Mouse (Mus musculus) bone marrow, adult 2 months (tissue): Measurements from ENCODE around the gene Txndc9.

ENCODE experiments used
- CTCF ChIP-seq: fragments of 200-500 bp; IDR thresholded peaks from 2 replicates; pipeline ENCODE4 v1.5.1; 2011; ENCODE audit warnings: low read length, control low read depth; ENCODE audit not compliant: control insufficient read depth, insufficient read depth
- POLR2A ChIP-seq: fragments of 200-500 bp; IDR thresholded peaks from 2 replicates; pipeline ENCODE4 v1.6.1; 2011; ENCODE audit warnings: low read depth, mild to moderate bottlenecking, control low read depth, low read length, borderline replicate concordance; ENCODE audit not compliant: control insufficient read depth

DNA sequence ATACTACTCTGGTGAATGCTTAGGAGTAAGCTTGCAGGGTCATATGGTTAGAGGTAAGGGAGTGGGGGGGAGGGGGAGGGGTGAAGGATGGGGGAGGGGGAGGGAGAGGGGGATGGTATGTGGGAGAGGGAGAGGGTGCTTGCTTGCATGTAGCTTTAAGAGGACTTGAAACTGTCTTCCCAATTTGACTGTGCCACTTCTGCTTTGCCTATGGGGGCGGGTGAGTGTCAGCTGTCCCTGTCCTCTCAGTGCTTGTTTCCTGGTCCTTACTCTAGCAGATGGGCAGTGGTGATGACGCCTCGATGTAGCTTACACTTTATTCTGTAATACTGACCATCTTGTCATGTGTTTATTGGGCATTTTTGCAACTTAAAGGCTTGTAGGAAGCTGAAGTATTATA lies 14.4 kb upstream of the Txndc9 start:
- TF ChIP-seq POLR2A, result no peak
- no peak for TF ChIP-seq CTCF
